In the genomic region with DNA sequence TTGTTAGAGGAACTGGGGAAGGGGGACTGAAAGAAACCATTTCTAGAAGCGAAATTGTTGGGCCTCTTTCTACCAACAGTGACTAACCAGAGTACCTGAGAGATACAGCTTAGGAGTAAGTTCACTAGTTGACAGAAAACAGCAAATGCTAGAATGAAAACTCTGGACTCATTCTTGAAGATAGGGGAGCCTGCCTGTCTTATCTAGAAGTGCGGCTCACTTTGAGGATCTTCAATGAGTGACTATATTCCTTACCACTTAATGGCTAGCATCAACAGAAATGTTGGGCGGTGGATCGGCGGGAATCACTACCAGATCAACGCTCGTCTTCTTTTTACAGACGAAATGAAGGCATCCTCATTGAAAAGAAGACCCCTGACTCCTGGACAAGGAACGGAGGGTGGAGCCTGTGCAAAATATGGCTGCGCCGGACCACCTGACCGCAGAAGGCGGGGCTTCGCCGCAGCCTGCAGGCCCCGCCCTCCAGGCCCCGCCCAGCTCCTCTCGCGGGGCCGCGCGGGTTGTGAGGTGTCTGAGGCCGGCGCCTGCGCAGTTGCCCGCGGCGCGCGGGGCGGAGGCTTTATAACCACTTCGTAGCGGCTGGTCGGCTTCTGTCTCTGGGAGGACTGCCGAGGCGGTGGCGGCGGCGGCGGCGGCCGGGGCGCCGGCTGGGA, we compare ENCODE assay signal across 7 mouse cellular contexts. TPM values are rescaled to one million over a fixed set of nuclear protein-coding genes. Genes with fewer than 3 reads are reported as not detected.
A peak's percentile ranks its signal among the peaks of the same experiment; 100 is the strongest.
DNase-seq lines count a peak whose midpoint lies in the region; ATAC-seq lines count a peak whose summit lies in the region.

No protein-coding gene starts in this region.

- peak overlapping the region; percentile 86 for H3K27ac ChIP-seq in intestine, embryonic 16.5 days (ENCODE audit: low read length)
- peak overlapping the region; percentile 82 for H3K27ac ChIP-seq in midbrain, embryonic 11.5 days (ENCODE audit: low read depth, low read length)

- H3K9ac ChIP-seq in intestine, embryonic 16.5 days (ENCODE audit: low read depth, low read length), result peak overlapping the region; percentile 84
- peak overlapping the region; percentile 93 for H3K9ac ChIP-seq in midbrain, embryonic 11.5 days (ENCODE audit: low read length)

- DNase-seq in adrenal gland, adult 18-20 months (ENCODE audit: low spot score in 2 of 2), result peak; percentile 98
- DNase-seq in embryo, embryonic 11 days, result peak; percentile 99
- peak; percentile 96 for DNase-seq in gastrocnemius, postnatal 36 days
- peak; percentile 96 to 97 for DNase-seq in left cerebral cortex, postnatal 36 days (ENCODE audit: low spot score in 2 of 2)
- peak; percentile 100 for DNase-seq in midbrain, embryonic 11.5 days (ENCODE audit: low spot score, missing footprints)
- DNase-seq in skeletal muscle tissue, adult 2 months (ENCODE audit: low read depth, low spot score), result peak; percentile 95

- peaks cover 17% of the 10 kb centered on the region for H3K4me1 ChIP-seq in intestine, embryonic 16.5 days (ENCODE audit: control insufficient read depth, insufficient read depth, low read length)
- peaks cover 10% of the 10 kb centered on the region for H3K4me1 ChIP-seq in midbrain, embryonic 11.5 days (ENCODE audit: control insufficient read depth, insufficient read depth, low read length)

- H3K4me2 ChIP-seq in intestine, embryonic 16.5 days (ENCODE audit: low read depth, low read length), result peak overlapping the region; percentile 98
- peak overlapping the region; percentile 100 for H3K4me2 ChIP-seq in midbrain, embryonic 11.5 days

- no peaks in the 10 kb centered on the region for H3K9me3 ChIP-seq in intestine, embryonic 16.5 days (ENCODE audit: control insufficient read depth, low read length)
- H3K9me3 ChIP-seq in midbrain, embryonic 11.5 days (ENCODE audit: control insufficient read depth, low read length), result no peaks in the 10 kb centered on the region

- intact Hi-C loops in gastrocnemius, postnatal 36 days (cut with DNase I), result no loop called here
- intact Hi-C loops in left cerebral cortex, postnatal 36 days (cut with DNase I), result no loop called here

- H3K4me3 ChIP-seq in intestine, embryonic 16.5 days (ENCODE audit: low read length), result peak overlapping the region; percentile 84
- H3K4me3 ChIP-seq in midbrain, embryonic 11.5 days (ENCODE audit: low read depth, low read length), result peak overlapping the region; percentile 88

- no peaks in the 10 kb centered on the region for H3K27me3 ChIP-seq in intestine, embryonic 16.5 days (replicated peaks; ENCODE audit: control insufficient read depth, insufficient read depth, low read length)
- no peaks in the 10 kb centered on the region for H3K27me3 ChIP-seq in midbrain, embryonic 11.5 days (ENCODE audit: control insufficient read depth, insufficient read depth, low read length)

- WGBS in intestine, embryonic 16.5 days, result 3% methylated on average over 44 of the region's 44 CpGs
- 3% methylated on average over 44 of the region's 44 CpGs for WGBS in midbrain, embryonic 11.5 days

- ATAC-seq in intestine, embryonic 16.5 days, result peak; percentile 96
- ATAC-seq in midbrain, embryonic 11.5 days (ENCODE audit: low FRiP score), result peak; percentile 97

- H3K36me3 ChIP-seq in intestine, embryonic 16.5 days (ENCODE audit: control insufficient read depth, insufficient read depth, low read length), result no peaks in the 10 kb centered on the region
- no peaks in the 10 kb centered on the region for H3K36me3 ChIP-seq in midbrain, embryonic 11.5 days (ENCODE audit: control insufficient read depth, insufficient read depth, low read length)

RNA-seq across cellular contexts. Expression of gene Rnf19b, which starts 0.4 kb away (rescaled TPM):
- 10 to 100 TPM; 28.6 to 41.3 TPM for total RNA-seq in adrenal gland, adult 18-20 months (2021)
- 10 to 100 TPM; 20.3 to 22.7 TPM for total RNA-seq in gastrocnemius, postnatal 36 days (2021)
- polyA plus RNA-seq in intestine, embryonic 16.5 days (2015; fragmentation: Nextera tagmentation; extraction: Ambion mirVana), result 5.6 and 7.0 TPM in 2 replicates
- total RNA-seq in left cerebral cortex, postnatal 36 days (2021), result 10 to 100 TPM; 48.7 to 58.2 TPM
- 8.7 and 9.3 TPM in 2 replicates for polyA plus RNA-seq in midbrain, embryonic 11.5 days (2014; fragmentation: Nextera tagmentation; extraction: Ambion mirVana)

RNA-seq across cellular contexts. Expression of gene Tmem54, which starts 47.7 kb away (rescaled TPM):
- not detected for total RNA-seq in adrenal gland, adult 18-20 months (2021)
- not detected for total RNA-seq in gastrocnemius, postnatal 36 days (2021)
- polyA plus RNA-seq in intestine, embryonic 16.5 days (2015; fragmentation: Nextera tagmentation; extraction: Ambion mirVana), result 159 and 167 TPM in 2 replicates
- not detected for total RNA-seq in left cerebral cortex, postnatal 36 days (2021)
- 0.20 and 0.43 TPM in 2 replicates for polyA plus RNA-seq in midbrain, embryonic 11.5 days (2014; fragmentation: Nextera tagmentation; extraction: Ambion mirVana)

Comparison
In these comparisons a context has a peak if more than half of its experiments do, and no peak if none do; other contexts are left out.
1. Peak in every context shown above with its lines: DNase-seq, ATAC-seq, H3K4me3 ChIP-seq and H3K27ac ChIP-seq.